Mouse (Mus musculus): ENCODE measurements at regions not wholly inside any gene's neighbourhood (a gene's known extent, or its start where the extent isn't known, plus 50 kb on each side); places are given as distances from the start of the nearest gene placed in this dataset.
"Not testable (repeated sequence)": the region's sequence is repeated elsewhere in the genome, so short reads cannot be mapped to it uniquely, and the experiment has no call there.

DNA sequence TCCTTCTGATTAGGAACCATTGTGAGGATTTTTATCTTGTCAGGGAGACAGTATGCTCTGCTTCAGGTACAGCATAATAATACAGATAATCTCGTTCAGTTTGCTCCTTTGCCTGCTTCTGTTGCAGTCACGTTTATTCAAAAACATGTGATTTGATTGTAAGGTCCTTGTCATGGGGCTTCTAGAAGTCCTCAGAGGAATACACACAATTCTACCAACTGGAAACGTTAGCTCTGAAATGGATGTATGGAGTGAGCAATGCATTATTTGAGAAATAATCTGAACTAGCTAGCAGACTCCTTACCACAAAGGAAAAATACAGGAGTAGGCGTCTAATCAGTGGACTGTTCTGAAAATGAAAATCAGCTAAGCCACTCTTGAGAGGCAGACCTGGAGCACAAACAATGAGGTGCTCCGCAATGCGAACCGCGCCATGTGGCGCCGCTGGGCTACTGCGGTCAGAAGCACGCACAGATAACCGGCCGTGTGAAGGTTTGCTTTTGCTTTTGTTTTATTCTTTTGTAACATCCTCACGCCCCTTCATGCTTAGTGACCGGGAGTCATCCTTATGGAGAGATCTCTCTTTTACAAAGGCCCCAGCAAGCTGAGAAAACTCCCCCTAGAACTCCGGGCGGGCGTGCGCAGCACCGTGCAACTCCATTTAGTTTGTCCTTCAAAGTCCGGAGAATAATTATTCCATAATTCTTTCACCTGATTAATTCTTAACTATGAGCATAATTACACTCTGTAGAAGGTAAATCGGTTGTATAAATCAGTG, 419.7 kb downstream of the Nova1 start:
- no peak for DNase-seq (ENCODE audit: low read depth, low spot score)

DNA sequence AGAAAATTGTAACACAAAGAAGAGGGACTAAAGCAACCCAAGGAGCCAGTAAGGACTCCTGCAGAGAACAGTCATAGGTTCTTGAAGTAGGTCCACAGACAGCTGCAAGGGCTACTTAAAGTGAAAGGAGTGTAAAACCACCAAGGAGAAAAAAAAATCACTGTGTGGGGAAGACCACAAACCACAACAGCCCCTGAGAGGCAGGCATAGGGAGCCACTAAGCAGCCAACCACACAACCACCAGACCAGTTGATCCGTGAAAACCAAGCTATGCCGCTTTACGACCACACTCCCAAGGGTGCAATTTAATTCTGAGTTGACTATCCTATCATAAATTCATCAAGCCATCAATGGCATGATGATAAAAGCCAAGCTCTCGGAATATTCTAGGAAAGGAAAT, 423.5 kb downstream of the Nova1 start:
- no peak for DNase-seq (ENCODE audit: low read depth, low spot score)

DNA sequence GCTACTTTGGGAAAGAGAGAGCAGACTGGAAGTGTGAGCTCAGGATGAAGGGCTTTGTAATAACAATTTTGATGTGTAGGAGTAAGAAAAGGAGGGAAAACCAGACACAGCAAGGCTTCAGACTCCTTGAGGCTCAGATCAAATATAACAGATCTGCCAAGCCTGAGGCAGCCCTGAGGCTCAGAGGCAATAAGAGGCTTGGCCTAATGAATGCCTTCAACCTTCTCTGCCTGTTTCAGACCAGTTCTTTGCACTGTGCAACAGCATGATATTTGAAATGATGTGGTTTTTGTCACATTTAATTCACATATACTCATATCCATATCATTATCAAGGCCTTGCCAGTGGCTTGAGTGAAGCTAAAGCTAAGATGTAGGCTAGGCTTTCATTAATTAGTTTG, 425.0 kb downstream of the Nova1 start:
- no peak for DNase-seq (ENCODE audit: low read depth, low spot score)

DNA sequence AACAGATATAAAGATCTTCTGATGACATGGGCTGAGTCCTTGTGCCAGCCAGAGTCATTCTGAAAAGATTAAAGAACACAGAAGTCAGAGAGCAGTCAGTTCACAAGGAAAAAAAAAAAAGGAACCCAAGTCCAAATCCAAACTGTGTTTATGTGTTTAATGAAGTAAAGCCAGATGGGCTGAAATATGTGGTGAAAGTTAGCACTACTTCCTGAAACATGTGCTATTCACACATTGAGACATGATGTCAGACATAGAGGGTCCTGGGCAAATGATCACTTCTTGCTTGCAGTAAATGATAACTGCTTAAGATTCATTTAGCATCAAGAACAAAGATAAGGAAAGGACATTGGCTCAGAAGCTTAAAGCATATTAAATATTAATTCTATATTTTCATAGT, 439.8 kb downstream of the Nova1 start:
- no peak for DNase-seq (ENCODE audit: low read depth, low spot score)

DNA sequence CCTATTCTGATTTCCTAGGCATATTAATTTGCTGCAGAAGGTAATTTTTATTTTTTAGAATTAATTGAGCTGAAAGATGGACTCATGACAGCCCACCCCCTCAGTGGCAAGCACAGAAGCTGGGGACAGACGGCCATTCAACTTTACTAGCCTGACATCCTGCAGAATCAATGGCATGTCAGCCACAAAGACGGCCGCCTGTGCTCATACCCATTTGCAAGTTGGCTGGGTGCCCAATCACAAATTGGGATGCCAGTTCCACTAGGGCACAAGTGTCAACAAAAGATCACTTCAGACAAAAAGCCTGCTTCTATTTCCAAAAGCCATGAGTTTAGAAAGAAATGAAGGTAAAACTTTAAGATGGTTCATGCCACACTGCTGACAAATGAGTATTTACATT, 447.0 kb downstream of the Nova1 start:
- DNase-seq (ENCODE audit: low read depth, low spot score): peak; percentile 24

DNA sequence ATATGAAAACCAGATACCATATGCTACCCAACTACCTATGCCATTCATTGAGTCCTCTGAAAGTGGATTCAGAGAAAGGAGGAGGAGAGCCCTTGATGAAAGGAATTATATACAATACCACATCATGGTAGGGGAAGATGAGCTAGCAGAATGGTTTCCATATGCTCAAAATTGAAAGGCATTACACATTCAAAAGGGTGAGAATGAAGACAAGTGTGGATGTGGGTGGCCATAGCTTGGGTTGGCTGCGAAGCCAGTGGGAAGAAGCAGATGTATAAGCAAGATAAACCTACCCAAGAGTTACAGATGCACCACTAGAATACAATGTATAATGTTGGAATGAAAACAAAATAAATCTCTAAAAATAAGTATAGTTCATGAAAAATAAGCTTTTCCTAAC, 485.4 kb downstream of the Nova1 start:
- DNase-seq (ENCODE audit: low read depth, low spot score): no peak

DNA sequence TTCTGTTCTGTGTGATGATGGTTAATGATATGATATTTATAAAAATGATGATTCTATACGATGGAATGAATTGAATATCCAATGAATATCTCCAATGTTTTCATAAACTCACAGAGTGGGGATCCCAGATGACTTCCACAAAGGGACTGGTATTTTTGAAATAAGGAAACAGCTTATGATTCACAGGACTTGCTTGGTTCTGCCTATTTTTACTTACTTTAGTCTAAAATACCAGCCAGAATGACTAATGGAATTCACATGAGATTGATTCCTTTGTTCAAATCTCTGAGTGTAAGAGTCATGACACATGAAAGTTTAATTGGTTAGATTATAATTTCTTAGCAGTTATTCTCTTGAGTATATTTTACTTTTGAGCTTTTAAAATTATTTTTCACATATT, 490.9 kb downstream of the Nova1 start:
- DNase-seq (ENCODE audit: low read depth, low spot score): no peak

DNA sequence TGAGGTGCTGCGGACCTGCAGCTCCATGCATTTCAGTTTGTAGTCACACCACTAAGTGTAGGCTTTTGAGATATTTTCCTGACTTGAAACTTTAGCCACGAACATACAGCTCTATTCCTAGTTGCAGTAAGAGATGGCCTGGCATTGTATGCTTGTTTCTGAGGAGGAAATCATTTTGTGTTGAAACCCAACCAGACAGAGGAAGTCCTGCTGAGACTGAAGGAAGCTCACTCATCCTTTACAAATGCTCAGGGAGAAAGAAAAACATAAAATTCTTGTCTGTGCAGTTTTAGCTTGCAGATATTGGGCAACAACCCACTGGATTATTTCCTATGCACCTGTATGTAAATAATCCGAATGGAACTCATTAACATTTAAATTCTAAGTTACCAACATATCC, 495.5 kb downstream of the Nova1 start:
- DNase-seq (ENCODE audit: low read depth, low spot score): no peak

DNA sequence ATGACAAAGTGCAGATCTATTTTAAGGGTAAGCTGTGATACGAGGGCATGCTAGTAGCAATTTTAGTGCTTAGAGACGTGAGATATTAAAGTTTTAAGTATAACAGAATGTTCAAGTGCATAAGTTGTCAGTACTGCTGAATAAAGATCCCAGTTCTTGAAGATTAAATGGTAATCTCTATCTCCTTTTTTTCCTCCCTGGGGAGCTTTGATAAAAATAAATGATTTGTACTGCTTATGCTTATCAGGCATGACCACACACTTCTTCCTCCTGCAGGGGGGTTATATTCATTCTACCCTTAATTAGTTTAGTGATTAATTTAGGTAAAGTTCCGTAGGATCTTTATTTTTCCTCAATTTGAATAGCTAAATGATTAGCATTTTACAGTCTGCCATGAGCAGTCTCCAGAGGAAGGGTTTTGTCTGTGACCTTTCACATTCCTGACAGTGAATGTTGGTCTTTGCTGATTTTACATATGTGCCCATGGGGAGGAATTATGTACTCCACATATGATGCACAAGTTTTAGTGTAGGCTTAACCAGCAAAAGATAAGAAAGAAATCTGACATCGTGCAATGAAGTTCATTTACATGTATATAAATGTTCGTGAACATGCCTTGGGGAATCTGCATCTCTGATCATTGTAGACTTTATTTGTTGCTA, 515.5 kb downstream of the Nova1 start:
- DNase-seq (ENCODE audit: low read depth, low spot score): no peak

DNA sequence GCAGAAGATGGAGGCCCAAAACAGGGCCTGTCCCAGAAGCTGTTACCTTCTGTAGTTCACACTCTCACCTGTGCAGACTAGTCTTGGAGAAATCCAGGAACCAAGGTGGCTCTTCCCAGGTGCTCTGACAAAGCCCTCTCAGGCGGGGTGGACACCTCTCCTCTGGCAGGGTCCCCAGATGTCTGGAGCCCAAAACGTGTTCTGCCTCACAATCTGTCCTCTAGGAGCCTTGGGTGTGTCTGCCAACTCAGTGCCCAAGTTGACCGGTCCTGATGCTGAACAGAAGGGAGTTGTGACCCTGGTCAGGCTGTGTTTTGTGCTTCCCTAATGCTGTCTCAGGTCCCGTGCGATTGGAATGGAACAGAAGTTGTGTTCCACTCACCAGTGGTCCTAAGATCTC, 519.8 kb downstream of the Nova1 start:
- DNase-seq (ENCODE audit: low read depth, low spot score): no peak

DNA sequence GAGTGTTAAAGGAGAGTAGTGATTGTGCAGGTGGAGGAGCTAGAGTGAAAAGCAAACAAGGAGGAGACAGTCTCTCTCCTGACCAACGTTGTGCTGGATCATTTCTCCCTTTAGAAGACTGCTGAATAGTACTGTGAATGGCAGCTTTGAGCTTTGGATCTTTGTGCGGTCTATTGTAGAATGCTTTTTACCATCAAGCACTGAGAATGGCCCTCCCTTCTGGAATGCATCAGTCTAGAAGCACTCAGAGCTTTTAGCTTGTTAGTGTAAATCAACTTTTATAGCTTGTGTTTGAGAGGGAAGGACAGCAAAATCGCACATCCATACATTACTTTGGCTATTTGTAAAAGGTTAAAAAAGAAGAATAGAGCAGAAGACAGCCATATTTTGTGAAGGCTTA, 534.2 kb downstream of the Nova1 start:
- DNase-seq (ENCODE audit: low read depth, low spot score): no peak

DNA sequence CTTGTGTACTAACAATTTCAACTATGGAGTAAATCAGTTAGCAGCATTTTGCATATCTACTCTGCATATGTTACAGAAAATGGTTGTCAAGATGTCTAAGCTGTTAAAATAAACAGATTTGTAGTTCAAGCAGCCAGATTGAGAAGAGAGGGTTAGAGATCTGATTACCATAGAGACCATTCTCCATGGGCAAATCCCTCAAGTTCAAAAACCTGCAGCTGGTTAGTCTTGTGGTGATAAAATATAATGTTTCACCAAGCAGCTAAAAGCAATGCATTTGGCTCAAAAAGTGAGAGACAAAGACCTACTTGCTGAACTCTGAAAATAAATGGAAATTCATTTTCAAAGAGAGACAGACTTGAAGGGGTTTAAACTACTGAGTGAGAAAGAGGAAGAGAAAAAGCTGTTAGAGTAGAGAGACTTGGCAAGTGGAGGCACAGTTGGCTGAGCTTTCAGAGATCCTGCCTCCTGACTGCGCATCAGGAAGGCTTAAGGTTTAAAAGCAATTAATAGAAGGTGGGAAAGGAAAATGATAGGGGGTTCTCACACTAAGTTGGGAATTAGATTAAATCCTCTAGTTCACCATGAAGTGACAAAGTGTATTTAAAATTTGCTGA, 570.2 kb downstream of the Nova1 start:
- DNase-seq (ENCODE audit: low read depth, low spot score): peak; percentile 64

DNA sequence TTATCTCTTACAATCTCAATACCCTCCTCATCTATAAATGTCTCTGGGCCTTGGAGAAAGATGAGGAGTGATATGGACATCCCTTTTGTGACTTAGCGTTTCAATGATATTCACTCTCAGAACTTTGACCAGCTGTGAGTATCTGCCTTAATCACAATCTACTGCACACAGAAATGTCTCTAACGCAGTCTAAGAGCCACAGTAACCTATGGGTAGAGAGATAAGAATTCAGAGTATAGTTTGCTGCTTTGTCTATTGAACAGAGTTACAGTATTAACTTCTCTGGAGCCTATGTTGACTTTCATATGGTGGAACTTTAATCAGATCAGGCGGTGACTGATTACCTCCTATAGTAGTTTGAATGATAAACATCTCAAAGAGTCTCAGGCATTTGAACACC, 573.8 kb downstream of the Nova1 start:
- no peak for DNase-seq (ENCODE audit: low read depth, low spot score)

DNA sequence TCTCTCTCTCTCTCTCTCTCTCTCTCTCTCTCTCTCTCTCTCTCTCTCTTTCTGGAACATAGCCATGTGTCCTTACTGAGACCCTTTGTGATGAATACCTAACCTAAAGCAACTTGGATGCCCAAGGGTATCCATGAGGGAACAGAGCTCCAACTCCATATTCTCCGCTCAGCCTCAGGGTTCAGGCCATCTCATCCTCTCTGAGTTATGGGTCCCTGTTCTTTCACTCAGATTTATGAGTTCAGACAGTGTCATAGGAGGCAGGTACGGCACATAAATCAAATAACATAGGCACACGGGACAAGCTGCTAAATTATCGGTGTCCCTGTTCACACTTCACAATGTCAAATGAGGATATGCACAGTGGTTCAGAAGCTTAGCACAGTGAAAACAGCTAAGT, 586.4 kb downstream of the Nova1 start:
- DNase-seq (ENCODE audit: low read depth, low spot score): no peak

DNA sequence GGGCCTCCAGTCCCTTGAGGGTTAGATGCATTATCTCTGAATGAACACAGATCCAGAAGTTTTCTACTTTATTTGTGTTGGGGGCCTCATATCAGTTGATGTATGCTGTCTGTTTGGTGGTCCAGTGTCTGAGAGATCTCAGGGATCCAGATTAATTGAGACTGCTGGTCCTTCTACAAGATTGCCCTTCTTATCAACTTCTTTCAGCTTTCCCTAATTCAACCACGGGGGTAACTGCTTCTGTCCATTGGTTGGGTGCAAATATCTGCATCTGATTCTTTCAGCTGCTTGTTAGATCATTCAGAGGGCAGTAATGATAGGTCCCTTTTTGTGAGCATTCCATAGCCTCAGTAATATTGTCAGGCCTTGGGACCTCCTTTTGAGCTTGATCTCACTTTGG, 603.4 kb downstream of the Nova1 start:
- DNase-seq (ENCODE audit: low read depth, low spot score): not testable (repeated sequence)

DNA sequence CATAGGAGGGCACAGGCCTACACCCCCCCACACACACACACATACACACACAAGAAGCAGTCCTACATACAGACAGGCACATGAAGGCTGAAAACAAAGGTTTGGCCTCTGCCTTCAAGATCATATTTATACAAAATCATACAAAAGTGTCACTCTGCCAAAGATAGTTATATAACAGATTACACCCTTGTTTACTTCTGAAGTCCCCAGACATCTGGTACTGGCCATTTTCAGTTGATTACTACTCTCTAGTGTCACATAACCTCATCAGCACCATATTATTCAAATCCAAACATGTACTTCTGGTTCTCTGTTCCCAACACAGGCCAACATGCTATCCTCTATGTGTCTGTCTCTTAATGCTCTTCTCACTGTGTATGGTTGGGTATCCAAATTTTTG, 619.7 kb downstream of the Nova1 start:
- DNase-seq (ENCODE audit: low read depth, low spot score): no peak

DNA sequence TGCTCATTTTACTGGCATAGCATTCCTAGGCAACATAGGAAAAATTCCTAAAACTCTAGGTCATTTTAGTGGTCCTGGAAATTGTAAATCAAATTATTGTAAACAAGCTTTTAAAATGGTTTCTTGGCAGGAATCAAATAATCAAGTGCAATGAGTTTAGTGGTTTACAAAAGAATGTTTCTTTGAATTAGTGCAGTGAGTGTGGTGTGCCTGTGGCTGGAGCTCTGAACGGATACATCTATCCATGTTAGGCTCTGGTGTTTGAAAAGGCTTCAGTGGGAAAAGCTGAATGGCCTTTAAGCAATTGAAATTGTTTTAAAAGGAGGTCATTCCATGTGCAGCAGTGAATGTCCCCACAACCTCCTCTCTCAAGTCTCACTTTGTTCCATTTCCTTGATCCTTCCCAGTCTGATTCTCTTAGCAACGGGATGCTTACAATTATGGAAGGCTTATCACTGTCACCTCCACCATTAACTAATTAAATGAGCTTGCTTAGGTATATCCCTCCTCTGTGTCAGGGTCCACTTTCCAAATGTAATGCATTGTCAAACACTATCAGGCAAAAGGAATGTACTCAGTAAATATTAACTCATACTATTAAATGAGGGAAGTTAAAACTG, 621.1 kb downstream of the Nova1 start:
- DNase-seq (ENCODE audit: low read depth, low spot score): no peak

DNA sequence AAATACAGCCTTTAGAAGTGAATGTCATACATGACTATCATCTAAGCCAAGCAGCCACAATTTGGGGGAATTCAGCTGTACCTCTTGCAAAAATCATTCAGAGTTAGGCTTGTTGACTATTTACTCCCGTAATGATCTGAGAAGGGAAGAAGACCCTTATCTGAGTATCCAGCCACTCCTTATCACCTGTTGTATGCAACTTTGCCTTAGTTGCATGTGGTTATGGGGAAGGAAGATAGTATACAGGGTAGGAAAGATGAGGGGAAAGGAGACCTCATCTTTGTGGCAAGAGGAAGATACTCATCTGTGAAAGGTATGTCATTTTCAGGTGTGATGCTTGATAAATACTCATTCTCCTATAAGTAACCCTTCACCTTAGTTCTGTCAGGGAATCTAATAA, 624.6 kb downstream of the Nova1 start:
- no peak for DNase-seq (ENCODE audit: low read depth, low spot score)
